Mouse (Mus musculus) gastrocnemius, adult 8-10 months (tissue): ENCODE results near the gene Dstyk. TPM values are rescaled to one million over a fixed set of nuclear protein-coding genes. Genes with fewer than 3 reads are reported as not detected.

ENCODE experiments used
- DNase-seq, 2 experiments: peaks; one replicate each; pipeline ENCODE4 v3.0.0; 2022; ENCODE audit warnings: low spot score in 2 of 2
- total RNA-seq, 4 experiments: library from RNA; stranded (reverse); gene quantifications; 2 replicates each; pipeline ENCODE4 v1.2.4; 2022

Gene Dstyk
- 10 to 100 TPM in 1 of 4 experiments, 1 to 10 TPM in 3; 7.7 to 11.2 (median 8.5) TPM for total RNA-seq

DNA sequence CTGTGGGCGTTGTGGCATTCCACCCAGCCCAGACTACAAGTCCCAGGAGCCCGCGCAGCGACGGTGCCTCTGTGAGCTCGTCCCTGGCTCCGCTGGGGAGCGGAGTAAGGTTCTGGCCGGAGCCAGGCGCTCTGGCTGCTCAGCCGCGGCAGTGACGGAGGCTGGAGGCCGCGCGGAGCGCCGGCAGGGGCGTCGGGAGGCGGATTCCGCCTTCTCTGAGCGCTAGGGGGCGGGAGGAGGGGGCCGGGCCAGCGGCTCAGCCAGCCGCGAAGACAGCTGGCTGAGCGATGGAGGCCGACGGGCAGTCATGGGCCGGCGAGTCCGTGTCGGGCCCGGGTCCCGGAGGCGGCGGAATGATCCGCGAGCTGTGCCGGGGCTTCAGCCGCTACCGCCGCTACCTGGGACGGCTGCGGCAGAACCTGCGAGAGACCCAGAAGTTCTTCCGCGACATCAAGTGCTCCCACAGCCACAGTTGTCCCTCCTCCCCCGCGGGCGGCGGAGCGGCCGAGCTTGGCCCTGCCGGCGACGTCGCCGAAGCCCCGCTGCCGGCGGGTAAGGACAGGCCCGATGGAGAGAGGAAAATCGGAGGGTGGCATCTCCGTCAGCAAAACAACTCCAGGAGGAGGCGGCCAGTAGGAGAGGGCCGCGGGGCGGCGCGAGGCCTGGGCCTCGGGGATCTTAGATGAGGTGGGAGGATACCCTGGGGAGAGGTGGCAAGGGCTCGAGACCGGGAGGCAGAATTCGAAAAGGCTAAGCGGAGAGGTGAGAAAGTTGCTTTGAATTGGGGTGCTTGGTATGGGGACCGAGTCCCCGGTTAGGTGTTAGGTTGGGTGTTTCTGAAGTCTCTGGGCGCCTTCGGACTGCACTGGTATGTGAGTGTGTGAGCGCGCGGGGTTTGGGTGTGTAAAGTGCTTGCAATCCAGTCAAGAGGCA lies at the start of gene Dstyk:
Dstyk (plus strand) TSS at position 237 of the 933 bp plus-strand sequence.
- peak; percentile 82 to 93 for DNase-seq

GRCm38 (mm10) chr1:132367692-132368506 lies 49.5 kb upstream of the Dstyk start:
- DNase-seq: peak; percentile 75 to 77

DNA sequence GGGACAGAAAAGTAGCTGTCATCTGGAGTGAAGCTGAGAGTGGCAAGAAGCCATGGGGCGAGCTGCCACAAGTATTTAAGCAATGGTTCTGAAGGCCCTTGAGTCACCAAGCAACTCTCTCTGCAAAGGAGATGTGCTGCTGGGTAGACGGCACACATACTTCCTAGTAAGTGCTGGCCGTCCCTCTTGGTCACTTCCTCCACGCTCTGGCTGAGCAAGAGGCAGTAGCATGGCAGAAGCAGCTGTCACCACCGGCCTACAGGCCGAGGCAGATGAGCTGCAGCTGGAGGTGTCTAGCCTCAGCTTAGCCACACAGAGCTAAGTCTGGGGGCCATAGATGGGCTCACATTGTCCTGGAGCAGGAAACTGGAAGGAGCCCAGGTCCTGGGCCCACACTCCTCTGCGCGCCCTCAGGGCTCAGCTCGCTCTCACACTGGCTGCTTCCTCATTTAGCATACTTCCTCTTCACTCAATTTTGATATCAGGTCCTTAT lies 46.6 kb upstream of the Dstyk start:
- no peak for DNase-seq

GRCm38 (mm10) chr1:132371298-132372081 lies 45.9 kb upstream of the Dstyk start:
- no peak for DNase-seq

GRCm38 (mm10) chr1:132372354-132372753 lies 45.0 kb upstream of the Dstyk start:
- DNase-seq: no peak

- DNase-seq: no peak
Observed at GRCm38 (mm10) chr1:132372896-132373534, 44.3 kb upstream of the Dstyk start.

GRCm38 (mm10) chr1:132374140-132374872 lies 43.0 kb upstream of the Dstyk start:
- no peak for DNase-seq

DNA sequence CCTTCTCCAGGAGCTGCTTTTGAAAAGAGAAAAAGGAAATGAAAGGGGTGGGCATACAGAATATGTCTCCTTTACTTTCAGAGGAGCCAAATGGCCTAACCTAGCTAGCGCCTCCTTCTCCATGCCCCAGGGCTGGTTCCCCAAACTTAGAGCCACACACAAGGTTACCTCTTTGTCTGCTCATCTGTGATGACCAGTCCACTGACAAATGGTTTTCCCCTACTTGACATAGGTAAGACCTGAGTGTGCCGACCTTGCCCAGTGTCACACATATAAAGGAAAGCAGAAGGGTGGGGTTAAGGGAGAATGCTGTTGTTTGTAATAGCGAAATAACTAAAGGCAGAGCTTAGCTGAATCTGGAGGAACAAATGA lies 42.5 kb upstream of the Dstyk start:
- DNase-seq: no peak

DNA sequence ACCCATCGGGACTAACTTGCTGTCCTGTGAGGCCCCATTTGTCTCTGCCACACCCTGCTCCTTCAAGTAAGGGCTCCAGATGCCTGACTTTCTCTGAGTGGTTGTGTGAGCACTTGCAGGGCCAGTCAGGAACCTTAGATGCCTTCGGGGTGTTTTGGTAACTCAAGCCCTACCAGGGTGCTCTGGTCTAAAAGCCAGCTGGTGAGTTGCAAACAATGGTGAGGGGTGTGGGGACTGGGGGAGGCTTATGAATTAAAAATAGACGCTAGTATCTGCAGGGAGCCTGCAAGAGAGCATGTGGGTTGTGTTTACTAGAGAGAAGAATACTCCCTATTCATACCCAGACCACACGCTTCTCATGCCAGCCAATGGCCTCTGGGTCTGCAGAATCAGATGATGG lies 42.1 kb upstream of the Dstyk start:
- no peak for DNase-seq

DNA sequence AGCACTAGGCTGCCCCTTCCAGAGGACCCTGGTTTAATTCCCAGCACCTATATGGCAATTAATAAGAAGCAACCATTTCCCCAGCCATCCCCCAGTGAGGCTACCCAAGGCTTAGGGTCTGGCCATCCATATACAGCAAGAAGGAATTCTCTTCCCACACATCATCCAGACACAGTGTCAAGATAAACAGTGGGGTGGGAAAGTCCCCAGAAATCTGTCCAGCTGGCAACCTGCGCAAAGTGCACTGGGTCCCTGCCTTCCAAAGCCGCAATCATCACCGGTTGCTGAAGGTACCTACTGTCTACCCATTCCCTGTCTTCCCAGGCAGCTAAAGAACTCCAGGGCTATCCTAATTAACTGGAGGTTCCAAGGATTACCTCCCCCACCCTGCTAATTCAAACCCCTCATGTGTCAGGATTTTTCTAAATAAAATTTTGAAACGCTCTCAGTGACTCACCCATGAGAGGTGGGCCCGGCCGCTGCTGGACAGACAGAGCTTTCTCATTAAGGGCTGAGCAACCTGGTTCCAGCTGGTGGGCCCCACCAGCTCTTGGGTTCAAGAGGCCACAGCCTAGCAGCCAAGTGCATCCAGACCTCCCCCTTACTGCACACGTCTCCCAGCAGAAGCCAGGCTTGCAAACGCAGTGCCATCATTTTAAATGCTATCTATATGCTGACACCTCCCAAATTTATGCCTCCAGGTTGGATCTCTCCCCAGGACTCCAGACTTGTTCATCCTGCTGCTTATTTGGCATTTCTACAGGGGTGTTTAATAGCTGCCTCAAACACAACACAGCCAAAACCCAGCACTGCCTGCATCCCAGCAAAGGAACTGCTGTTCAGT lies 40.9 kb upstream of the Dstyk start:
- no peak for DNase-seq

GRCm38 (mm10) chr1:132377055-132377365 lies 40.3 kb upstream of the Dstyk start:
- DNase-seq: no peak

- DNase-seq: no peak
Observed at GRCm38 (mm10) chr1:132377811-132378210, 39.5 kb upstream of the Dstyk start.

DNA sequence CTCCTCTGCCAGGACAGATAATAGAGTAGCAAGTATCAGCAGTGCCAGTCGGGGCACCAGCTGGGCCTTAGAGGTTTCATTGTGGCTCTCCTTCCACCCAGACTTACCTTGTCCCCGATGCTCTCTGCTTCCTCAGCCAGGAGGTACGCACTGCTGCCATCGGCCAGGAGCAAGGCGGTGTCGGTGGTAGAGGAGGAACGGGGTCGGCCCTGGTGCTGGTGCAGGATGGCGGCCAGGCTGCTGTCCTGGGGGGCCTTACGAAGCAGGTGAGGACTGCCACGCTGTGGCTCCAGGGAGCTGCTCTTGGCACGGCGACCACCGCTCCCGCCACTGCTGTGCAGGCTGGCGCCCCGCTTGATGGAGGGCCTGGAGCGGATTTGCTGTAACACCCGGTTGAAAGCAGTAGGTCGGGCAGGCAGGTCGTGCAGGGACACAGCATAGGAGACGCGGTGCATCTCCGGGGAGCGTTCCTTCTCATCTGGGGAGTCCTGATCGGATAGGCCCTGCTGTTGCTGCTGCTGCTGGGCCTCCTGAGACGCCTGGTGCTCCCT lies 36.7 kb upstream of the Dstyk start:
- no peak for DNase-seq

DNA sequence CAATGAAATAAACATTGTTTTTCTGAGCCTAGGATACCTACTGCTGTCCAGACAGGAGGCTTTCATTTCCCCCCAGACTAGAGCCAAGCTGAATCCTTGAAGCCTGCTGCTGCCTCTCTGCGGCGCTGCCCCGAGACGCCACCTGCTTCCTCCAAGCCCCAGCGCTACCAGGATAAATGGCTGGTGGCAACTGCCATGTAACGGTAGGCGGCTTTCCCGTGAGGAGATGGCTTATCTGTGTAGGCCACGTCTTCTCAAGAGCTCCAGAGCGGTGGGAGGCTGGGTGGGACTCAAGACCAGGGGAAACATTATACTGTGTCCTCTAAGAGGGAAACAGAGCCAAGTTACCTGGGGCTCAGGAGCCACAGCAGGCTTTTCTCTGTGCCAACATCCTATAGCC lies 35.4 kb upstream of the Dstyk start:
- DNase-seq: no peak

DNA sequence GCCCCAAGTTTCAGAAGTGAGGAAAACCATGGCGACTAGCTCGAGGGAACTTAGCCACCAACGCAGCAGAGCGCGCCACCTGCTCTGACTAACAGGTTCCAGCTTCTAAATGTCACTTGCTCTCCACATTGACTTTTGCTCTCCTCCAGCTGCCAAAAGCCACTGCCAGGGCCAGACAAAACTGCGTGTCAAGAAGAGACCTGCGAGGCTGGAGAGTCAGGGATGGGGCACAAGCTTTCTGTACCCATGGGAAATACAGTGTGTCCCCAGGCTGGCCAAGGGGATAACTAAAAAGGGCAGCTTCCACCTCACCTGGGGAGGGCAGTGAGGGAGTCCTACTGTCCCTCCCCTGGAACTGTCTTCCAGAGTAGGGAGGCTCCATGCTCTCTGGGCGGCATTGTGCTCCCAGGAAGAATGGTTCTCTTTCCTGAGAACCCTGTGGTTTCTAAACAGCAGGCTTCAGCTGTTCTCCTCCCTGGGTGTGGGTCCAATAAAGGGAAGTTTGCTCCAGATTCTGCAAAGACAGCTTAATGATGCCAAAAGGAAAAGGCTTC lies 33.3 kb upstream of the Dstyk start:
- DNase-seq: peak in 1 of 2 experiments; percentile 37

GRCm38 (mm10) chr1:132385266-132385665 lies 32.1 kb upstream of the Dstyk start:
- no peak for DNase-seq

DNA sequence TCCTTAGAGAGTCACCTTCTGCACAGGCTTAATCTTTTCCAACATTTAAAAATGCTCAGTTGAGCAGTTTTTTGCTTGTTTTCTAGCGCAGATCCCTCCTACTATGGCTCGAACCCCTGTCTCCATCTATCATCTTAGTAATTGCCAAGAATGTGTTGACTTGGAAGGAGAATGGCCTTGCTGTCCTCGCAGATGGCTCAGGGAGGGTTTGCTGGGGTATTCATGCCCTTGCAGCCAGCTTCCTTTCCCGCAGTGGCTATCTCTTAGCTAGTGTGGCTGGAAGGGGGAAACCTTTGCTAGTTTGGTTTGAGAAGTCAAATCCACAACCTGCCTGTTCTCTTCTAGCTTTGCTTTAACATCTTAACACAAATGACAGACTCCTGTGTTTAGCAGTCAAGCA lies 31.6 kb upstream of the Dstyk start:
- DNase-seq: no peak

DNA sequence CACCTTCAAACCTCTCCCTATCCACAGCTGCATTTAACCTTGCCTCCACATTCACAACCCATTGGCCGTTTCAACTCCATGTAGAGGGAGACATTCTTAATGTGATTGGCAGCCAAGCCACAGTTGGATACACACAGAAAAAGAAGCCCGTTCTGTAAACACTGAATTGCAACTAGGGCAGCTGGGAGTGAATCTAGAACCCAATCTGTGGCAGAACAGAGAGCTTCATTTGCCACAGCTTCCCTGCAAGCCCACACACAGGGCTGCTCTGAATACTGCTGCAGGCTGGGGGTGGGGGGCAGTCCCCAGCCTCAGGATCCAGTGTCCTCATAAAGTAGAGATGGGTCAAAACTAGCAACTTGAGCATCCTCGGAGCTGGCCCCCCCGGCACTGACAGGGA lies 31.1 kb upstream of the Dstyk start:
- no peak for DNase-seq

DNA sequence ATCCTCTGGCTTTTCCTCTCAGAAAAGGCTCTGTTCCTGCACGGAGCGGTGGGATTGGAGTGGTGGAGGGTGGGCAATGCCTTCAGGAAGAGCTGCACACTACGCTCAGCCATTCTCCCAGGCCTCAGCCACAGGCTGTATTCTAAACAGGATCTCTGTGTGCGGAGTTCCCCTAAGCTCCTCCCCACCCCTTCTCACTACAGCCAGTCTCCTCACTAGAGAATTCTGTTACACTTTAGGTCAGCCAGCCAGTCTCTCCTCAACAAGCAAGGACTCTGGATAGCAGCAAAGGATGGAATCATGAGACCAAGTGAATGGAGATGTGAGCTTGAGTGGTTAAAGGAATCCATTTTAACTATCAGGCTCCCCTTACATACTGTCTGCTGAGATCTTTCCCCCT lies 29.4 kb upstream of the Dstyk start:
- DNase-seq: no peak
